Mouse (Mus musculus): Measurements from ENCODE around the gene Brwd1. TPM values are rescaled to one million over a fixed set of nuclear protein-coding genes. Genes with fewer than 3 reads are reported as not detected.

Gene Brwd1
- polyA plus RNA-seq, 1 experiment from 2014 or later, result 26.6 TPM

Small RNA genes within 50 kb of the gene (microRNA-seq; reads per million reads assigned to microRNA genes)
- gene Gm27833, result not detected

Other genes with a start within 250 kb of the Brwd1 start
- gene Psmg1, start 91.6 kb downstream of the Brwd1 start, polyA plus RNA-seq (2016; fragmentation: Nextera tagmentation; extraction: Ambion mirVana), result 81.5 and 81.8 TPM in 2 replicates
- 238 and 246 TPM in 2 replicates for gene Hmgn1, start 45.2 kb upstream of the Brwd1 start, polyA plus RNA-seq (2016; fragmentation: Nextera tagmentation; extraction: Ambion mirVana)
- gene Wrb, start 62.9 kb upstream of the Brwd1 start, polyA plus RNA-seq (2016; fragmentation: Nextera tagmentation; extraction: Ambion mirVana), result 26.0 and 30.9 TPM in 2 replicates
- gene Lca5l, start 109.7 kb upstream of the Brwd1 start, polyA plus RNA-seq (2016; fragmentation: Nextera tagmentation; extraction: Ambion mirVana), result 0.17 and 0.20 TPM in 2 replicates
- 1.1 and 1.7 TPM in 2 replicates for gene Sh3bgr, start 117.9 kb upstream of the Brwd1 start, polyA plus RNA-seq (2016; fragmentation: Nextera tagmentation; extraction: Ambion mirVana)
- gene B3galt5, start 153.3 kb upstream of the Brwd1 start, polyA plus RNA-seq (2016; fragmentation: Nextera tagmentation; extraction: Ambion mirVana), result 0.08 and 0.53 TPM in 2 replicates

Measured in liver, embryonic 12.5 days (tissue).